Mouse (Mus musculus) CD4-positive, CD25-positive, alpha-beta regulatory T cell, adult 4 months (primary cell): ENCODE measurements around the gene Ttyh2. TPM values are rescaled to one million over a fixed set of nuclear protein-coding genes. Genes with fewer than 3 reads are reported as not detected.

Source experiments
- ATAC-seq: one replicate; pipeline ENCODE4 v1.8.0; 2017
- polyA plus RNA-seq, 2 experiments: library from polyadenylated mRNA; unstranded; fragments of 100-300 nt; shearing (Covaris generic); gene quantifications; one replicate each; pipeline ENCODE4 v1.2.1; 2017

Gene Ttyh2
- polyA plus RNA-seq, 2 experiments from 2014 or later, result 2.9 to 4.1 TPM

DNA sequence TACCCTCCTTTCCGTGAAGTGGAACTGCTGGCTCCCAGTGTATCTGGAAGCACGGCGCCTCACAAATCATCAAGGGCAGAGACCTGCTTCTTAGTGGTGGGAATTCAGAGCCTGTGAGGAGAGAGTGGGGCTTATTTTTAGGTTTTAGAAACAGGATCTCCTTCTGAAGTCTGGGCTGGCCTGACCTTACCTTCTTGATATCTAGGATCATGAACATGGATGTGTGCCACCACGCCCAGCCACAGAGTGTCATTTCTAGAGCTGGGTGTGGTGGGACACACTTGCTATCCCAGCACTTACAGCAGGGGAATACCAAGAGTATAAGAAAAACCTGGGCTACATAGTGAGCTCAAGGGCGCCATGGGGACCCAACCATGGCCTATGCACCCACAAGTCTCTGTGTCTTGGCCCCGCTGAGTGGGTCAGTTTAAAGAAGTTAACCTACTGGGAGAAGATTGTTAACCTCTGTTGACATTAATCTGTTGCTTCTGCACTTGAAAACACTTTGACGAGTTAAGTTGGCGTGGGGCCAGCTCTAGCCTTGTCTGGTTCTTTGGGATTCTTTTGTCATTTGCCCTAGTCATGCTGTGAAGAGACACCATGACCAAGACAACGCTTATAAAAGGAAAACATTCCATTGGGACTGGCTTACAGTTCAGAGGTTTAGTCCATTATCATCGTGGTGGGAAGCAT, 7.9 kb downstream of the Ttyh2 start:
- no peak for ATAC-seq

DNA sequence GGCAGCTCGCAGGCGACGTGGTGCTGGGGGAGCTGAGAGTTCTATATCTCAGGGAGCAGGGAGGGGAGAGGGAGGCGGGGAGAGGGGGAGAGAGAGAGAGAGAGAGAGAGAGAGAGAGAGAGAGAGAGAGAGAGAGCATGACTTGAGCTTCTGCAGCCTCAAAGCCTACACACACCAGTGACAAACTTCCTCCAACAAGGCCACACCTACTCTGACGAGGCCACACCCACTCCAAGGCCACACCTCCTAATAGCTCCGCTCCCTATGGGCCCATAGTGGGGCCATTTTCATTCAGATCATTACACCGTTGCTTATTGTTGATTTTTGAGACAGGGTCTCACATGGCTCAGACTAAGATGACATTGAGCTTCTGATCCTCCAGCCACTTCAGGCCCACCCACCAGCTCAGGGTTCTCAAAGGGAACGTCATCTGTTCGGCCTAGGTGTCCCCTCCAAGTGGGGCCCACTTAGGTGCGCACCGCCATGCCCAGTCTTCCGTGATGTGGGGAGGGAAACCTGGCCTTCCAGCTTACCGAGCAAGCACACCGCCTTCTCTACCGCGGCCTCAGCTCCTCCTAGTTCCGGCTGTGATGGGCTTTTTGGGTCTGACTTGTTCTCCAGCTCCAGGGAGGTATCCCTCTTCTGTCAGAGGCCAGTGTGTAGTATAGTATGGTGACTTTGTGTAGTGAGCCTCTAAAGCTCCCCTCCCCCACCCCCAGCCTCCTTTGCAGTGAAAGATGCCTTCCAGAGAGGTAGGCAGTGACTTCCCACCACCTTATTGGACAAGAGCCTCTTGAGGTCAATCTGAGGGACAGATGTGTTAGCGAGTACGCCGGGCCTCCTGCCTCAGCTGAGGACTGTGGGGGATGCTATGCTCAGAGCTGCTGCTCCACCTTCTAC, 8.7 kb downstream of the Ttyh2 start:
- ATAC-seq, result no peak

DNA sequence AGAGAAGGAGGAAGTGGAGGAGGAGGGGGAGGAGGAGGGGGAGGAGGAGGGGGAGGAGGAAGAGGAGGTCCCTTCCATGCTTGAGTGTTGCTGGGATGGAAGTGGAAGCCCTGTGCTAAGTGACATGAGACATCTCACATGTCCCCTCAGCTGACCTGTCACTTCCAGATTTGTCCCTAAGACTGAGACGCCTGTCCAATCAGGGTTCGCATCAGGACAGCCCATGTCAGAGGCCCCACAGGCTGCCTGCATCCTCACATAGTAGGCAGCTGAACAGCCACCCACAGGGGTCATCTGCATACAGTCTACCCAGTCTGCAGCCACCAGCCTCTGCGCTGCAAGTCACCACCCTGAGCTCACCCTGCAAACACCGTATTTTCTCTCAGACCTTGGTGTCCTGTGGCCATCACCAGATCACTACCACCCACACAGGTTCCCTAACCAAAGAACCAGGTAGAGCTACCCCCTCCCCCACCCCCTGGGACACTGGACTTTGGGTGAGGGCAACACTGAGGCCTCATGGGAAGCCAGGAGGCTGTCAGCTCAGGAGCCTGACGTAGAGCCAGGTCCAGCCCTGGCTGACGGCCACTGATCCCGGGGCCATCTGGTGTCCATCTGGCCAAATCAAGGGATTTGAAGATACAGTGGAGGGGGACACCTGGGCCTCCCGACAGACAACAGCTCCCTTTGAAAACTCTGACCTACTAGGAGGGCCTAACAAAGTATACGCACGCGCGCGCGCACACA, 9.6 kb downstream of the Ttyh2 start:
- no peak for ATAC-seq

DNA sequence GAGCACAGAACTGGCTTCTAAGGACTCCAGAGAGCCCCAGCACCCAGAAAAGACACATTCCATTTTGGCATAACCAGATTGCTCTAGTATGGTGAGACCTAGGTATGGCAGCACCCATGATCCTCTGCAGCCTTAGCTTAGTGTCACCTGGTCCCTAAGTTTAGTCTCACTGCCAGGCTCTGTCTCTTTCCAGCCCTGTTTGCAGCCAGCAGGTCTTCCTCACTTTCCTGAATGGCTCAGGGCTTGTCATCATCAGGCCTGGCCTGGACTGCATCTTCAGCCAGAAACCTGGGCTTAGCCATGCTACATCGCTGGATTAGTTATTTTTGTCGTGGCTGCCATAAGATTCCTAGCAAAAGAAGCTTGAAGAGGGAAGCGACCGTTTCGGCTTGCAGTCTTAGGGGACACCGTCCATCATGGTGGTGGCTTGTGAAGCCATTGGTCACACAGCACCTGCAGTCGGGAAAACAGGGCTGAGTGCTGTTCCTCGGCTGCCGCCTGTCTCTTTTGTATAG, 10.4 kb downstream of the Ttyh2 start:
- no peak for ATAC-seq

DNA sequence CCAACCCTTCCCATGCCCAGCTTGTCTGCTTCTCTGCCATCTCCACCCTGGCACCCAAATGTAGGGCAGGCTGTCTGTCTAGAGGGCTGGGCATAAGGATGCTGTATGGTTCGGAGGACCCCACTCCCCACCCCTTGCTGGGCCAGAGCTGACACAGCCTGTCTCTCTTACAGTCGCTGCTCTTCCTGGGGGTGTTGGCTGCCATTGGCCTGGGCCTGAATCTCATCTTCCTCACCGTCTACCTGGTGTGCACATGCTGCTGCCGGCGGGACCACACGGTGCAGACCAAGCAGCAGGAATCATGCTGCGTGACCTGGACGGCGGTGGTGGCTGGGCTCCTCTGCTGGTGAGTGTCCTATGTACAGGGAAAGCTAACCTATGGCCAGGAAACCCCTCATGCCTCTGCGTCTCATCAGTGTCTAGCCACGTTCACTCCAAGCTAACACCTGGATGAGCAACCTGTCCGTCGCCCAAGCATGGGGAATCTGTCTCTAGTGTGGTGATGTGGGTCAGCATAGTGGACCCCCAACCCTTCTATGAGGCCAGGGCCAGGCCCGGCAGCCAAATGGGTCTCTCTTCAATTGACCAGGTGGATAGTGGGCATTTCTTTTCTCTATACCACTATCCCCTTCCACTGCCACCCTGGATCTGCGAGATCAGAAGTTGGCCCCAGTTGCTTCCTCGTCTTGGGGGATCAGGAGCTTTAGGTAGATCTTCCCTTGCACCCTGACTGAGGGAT, 11.2 kb downstream of the Ttyh2 start:
- no peak for ATAC-seq

DNA sequence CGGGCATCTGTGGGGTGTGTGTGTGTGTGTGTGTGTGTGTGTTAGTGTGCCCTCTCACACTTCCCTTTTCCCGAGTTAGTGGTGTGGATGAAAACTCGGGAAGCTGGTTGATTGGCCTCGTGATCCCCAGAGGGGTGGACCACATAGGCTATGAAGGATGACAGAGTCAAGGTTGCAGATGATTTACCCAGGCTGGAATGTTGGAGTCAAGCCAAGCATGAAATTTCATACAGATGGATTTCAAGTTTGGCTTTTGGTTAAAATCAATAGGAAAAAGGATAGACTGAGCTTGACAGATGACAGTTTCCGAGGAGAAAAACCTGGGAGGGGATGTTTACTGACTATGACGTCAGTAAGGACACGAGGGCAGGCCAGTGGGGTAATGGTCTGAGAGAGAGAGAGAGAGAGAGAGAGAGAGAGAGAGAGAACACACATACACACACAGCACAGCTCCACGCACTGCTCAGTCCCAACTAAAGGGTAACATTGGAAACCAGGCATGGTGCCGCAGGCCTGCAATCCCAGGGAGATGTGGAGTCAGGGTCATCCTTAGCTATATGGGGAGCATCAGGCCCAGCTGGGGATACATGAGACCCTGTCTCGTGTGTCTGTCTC, 12.4 kb downstream of the Ttyh2 start:
- no peak for ATAC-seq

DNA sequence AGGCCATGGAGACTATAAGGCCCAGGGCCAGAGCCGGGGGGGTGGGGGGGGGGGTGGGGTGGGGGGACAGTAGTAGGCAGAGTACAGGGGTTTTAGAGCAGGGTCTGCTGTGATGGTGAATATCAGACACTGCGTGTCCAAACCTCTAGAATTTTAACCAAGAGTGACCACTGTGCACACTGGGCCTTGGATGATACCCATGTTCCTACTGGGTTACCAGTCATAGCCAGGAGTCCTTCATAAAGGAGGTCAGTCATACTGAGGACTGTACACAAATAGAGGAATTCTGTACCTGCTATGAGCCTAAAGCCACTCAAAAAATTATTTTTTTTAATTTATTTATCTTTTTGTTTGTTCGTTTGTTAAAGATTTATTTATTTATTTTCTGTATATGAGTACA, 13.5 kb downstream of the Ttyh2 start:
- no peak for ATAC-seq

DNA sequence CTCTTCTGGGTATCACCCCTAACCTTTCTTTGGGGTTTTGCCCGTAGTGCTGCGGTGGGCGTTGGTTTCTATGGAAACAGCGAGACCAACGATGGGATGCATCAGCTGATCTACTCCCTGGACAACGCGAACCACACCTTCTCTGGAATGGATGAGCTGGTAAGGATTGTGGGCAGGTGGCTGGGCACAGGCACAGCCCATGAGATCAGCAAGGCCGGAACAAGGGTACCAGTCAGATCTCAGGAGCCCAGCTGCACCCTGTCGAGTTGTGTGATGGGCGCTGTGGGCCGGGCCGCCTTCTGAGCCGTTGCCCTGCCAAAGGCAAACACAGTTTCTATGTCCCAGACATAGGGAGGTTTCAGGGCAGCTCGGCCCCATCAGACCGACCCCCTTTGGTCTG, 15.0 kb downstream of the Ttyh2 start:
- no peak for ATAC-seq

DNA sequence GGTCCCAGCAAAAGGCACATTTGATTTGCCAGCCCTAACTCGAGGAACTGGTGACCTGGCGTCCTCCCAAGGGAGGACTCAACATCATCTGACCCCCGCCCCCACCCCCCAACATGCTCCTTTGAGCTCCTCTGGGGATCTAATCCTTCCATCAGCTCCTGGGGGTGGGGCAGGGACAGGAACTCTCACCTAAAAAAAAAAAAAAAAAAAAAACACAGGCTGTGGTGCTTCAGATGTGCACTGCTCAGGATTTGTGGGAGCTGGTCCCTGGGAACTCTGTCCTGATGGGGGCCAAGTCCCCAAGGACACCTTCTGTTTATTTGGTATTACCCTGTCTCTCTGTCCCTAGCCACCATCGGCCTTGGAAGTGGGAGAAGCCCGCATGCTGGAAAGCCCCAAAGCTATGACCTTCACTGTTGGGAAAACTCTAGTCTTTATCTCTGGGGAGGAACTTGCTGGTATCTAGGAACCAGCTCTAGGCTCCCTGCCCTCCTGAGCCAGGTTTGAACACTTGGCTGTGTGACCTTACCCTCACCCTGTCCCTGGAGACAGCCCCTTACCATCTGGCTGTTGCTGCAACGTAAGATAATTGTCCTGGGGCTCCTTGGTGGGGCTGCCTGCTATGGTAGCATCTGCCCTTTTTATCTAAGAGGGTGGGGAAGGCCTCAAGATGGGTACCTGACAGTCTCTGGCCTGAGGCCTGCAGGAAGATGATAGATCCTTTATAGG, 16.4 kb downstream of the Ttyh2 start:
- ATAC-seq, result no peak

DNA sequence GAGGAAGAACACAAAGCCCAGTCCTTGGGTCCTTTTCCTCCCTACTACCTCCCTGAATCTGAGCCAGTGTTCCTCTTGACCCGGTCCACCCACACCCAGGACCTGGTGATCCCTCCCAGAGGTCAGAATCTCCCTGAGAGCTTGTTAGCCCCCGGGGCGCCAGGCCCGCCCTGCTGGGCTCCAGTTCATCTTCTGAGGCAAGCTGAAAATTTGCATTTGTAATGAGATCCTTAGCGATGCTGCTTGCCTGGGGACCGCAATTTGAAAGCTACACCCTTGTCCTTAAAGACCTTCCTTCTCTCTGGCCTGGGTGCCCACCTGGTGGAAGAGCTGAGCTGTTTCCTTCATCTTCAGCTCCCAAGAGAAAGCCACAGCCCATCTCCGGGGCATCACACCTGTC, 17.4 kb downstream of the Ttyh2 start:
- ATAC-seq, result no peak

DNA sequence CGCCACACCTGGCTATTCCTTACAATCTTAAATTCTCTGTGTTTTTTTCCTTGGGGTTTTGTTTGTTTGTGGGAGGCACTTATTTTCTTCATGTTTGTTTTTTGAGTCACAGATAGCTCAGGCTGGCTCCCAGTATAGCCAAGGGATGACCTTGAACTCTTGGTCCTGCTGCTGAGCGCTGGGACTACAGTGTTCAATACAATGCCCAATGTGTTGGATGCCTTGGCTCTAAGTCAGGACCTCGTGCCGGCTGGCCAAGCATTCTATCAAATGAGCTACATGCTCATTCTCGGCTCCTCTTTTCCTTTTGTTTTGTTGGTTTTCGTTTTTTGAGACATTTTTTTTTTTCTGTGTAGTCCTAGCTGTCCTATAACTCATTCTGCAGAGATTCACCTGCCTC, 18.2 kb downstream of the Ttyh2 start:
- no peak for ATAC-seq

DNA sequence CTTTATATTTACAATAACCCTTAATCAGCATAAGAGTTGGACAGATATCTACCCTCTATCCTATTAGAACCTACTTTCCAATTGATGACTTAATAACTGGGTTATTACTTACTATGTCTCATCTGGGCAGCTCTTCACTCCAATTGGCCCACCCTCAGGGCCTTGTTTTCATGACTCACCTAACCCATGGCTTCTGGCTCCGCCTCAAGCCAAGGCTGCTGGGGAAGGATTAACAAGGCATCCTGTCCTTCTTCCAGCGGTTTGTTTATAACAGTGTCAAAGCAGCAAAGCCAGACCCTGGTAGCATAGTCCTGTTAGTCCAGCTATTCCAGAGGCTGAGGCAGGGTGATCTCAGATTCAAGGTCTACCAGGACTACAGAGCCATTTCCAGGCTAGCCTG, 19.2 kb downstream of the Ttyh2 start:
- no peak for ATAC-seq

DNA sequence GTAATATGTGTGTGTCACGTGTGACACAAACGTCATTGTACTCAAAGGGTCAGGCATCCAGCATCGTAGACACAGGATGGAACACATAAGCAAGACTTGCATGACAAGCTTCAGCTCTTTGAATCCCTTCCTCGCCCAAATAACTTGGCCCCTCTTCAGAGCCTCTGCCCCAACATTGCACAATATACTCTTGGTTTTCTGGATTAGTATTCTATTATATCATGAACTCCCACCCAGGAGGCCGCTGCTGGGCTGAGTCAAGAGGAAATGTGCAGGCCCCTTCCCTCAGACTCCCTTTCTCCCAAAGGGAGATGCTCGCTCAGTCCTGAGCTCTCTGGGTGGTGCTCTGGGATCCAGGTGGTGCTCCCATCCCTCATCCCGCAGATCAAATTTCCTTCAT, 23.3 kb downstream of the Ttyh2 start:
- no peak for ATAC-seq

DNA sequence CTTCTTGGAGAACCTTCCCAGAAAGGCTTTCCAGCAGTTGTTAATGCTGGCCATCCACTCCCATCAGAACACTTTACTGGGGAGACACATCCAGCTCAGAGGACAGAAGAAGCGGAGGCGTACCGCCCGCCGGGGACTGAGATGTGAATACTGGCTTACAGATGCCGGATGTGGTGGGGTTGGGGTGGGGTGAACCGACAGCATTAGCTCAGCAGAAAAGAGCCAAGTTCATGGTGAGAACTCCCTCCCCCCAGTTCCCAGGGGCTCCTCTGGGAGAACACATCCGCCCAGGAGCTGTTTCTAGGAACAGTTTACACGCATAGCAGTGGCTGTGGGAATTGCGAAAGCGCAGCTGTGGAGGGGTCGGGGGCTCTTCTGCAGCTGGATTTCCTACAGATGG, 24.3 kb downstream of the Ttyh2 start:
- ATAC-seq, result peak; percentile 79

DNA sequence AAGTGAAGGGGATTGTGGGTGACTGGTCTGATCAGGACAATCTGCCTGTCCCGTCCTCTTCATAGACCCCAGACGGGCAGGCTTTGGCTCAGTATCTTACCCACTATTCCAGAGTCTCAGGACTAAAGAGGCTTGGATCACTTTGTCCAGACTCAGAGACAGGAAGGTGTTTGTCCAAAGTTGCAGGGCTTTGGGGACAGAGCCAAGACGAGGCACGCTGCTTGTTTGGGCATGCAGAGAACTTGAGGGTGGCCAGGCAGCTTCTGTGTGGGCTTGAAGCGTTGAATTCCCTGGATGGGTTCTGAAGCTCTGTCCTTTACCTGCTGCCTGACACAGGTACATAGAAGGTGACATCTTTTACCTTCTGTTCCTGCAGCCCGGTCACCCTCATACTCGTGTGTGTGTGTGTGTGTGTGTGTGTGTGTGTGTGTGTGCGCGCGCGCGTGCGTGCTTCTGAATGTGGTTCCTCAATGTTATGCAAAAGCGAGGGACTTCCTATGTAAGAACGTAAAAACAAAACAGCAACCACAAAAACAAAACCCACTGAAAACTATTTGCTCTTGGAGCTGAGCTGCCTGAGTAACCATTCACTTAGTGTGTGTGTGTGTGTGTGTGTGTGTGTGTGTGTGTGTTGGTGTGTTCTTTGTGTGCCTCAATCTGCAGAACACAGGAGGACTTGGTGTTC, 27.2 kb downstream of the Ttyh2 start:
- no peak for ATAC-seq

DNA sequence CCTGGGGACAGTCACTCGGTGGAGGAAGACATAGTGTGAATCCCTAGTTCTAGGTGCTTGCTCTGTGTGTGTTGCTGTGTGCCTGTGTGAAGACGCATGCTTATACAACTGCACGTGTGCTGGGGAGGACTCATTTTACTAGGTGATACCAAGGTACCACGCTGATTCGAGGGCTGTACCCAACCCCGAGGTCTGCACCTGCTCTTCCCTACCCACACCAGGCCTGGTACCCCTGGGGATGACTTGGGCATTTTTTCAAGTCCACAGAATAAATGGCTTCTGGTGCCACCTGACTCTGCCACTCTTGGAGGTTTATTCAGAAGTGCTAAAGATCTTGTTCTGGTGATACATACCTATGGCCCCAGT, 27.7 kb downstream of the Ttyh2 start:
- no peak for ATAC-seq

DNA sequence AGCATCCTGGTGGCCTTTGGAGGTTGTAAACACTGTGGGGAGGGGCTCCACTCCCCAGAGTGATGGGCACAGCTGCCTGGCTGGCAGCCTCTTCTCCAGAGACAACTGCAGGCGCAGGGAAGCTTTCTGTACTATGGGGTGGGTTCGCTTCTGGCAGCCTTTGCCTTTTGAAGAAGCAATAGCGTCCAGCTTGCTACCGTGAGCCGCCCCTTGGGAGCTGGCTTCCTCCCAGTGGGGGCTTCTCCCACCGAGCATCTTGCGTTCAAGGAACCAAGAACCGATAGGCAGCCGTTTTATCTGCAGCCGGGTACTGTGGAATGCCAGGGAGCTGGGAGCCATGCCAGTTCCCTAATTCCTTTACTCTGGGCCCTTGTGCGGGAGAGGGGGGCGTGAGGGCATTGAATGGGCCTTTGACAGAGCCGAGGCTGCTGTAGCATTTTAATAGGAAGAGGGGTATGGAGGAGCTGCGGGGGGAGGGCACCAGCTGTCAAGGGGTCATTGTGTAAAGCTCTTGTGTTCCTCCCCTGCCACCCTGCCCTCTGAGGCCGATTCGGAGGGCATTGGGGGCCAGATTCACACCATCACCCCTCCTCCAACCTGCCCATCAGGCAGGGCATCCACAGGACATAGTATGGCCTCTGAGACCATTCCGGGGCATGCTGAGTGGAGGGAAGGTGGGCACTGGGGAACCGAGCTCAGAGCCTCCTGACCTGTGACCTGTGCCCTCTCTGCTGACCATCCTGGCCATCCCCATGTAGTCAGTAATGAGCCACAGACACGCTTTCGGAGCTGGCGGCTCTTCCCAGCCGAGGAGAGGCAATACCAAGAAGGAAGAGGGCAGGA, 29.1 kb downstream of the Ttyh2 start:
- ATAC-seq, result no peak

DNA sequence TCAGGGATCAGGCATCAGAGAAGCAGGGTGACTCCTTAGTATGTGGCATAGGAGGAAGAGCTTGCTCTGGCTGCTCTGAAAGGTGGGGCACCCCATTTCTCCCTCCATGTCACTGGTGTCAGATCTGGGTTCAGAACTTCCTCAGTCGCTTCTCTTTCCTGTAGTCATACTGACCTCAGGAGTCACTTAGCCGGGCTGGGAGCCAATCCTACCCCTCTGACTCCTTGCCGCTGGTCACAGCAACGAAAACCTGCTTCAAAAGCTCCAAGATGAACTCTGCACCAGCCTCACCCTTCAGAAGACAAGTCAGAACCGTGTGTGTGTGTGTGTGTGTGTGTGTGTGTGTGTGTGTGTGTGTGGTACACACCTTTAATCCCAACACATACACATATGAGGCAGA, 31.1 kb downstream of the Ttyh2 start:
- no peak for ATAC-seq

DNA sequence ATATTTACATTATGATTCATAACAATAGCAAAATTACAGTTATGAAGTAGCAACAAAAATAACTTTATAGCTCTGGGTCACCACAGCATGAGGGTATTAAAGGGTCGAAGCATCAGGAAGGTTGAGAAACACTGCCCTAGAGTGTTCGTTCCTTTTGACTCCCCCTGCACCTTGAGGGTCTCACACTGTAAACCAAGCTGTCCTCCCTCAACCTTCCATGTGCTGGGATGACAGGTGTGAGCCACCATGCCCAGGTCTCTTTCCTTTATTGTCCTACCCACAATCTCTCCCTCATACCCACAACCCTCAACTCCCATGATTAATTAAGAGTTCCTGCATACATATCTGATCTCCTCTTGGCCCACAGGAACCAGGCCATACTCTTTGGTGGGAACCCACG, 36.2 kb downstream of the Ttyh2 start:
- ATAC-seq, result no peak

DNA sequence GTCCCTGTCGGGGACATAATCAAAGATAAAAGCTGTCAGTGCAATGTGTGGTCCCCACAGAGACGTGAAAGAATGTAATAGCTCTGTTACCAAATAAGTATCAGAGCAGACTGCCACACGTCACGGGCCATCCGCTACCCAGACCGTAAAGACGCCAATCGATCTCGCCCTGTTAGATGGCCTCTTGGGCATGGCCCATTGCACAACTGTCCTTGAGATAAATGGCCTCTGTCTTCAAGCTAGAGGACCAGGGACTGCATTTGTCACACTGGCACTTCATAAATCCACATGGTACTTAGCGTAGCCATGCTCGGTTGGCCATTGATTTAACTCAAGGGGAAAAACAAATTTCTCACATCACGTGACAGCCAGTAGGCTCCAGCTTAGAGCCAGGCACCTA, 36.6 kb downstream of the Ttyh2 start:
- ATAC-seq, result no peak
